Mouse (Mus musculus) lung, postnatal 0 days (tissue): Measurements from ENCODE around the gene Oxsm.

Source experiments
- CTCF ChIP-seq: IDR thresholded peaks from 2 replicates; pipeline ENCODE4 v1.5.1; 2016; ENCODE audit warnings: antibody characterized with exemption, mild to moderate bottlenecking
- EP300 ChIP-seq: IDR thresholded peaks from 2 replicates; pipeline ENCODE4 v1.6.1; 2016; ENCODE audit warnings: antibody characterized with exemption, mild to moderate bottlenecking, control low read depth

- no peak for TF ChIP-seq CTCF
- no peak for TF ChIP-seq EP300
These were observed 47.3 kb upstream of the Oxsm start for GRCm38 (mm10) chr14:16296816-16297468.
